Mouse (Mus musculus) retina, embryonic 14.5 days (tissue): ENCODE measurements around the gene Fbxw4.
A peak's percentile ranks its signal among the peaks of the same experiment; 100 is the strongest.
"Not testable (repeated sequence)": the region's sequence is repeated elsewhere in the genome, so short reads cannot be mapped to it uniquely, and the experiment has no call there.

Experiments used
- DNase-seq: peaks from one replicate; pipeline ENCODE4 v3.0.0-alpha.2; 2015; ENCODE audit warnings: low spot score

Fbxw4 gene

GRCm38 (mm10) chr19:45580235-45580634, 79.9 kb downstream of the Fbxw4 start:
- no peak for DNase-seq

DNA sequence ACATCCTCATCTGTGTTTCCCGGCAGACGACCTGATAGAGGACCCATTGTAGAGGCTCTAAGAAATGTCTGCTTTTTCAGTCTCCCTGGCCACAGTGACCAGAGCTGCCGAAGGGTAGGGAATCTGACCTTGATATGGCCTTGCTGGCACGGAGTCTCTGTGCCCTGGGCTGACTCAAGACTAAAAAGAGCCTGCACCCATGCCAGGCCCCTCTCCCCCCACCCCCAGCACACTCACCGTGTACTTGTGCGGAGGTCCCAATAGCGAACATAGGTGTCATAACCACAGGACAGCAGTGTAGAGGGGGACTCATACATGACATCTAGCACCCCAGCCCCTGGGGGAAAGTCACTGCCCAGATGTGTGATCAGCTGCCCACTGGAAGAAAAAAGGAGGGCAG, 80.7 kb downstream of the Fbxw4 start:
- no peak for DNase-seq

GRCm38 (mm10) chr19:45578976-45579375, 81.1 kb downstream of the Fbxw4 start:
- no peak for DNase-seq

DNA sequence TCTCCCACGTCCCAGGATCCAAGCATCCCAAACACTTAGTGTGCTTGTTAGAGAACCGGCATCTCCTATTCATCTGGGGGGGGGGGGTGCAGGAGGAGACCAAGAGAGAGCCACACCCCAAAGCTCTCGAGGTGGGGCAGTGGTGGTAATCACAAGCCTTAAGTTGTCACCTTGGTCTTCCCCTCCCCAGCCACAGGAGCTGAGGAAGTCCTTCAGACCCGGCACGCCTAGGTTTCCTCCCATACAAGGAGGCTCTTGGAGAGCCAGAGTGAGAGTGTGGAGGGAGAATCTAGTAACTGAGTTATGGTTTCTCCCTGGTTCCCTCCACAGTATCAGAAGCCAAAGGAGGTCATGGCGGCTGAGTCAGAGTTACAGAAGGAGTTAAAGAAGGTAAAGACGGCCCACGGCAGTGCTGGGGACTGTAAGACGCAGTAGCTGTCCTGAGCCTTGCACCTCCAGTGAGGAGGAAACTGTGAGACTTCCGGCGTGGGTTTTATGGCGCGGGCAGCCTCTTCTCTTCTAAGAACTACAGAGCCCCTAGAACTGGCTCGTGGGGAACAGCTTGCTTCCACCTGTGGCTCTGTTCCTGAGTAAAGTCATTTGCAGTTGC, 82.9 kb downstream of the Fbxw4 start:
- DNase-seq, result no peak

DNA sequence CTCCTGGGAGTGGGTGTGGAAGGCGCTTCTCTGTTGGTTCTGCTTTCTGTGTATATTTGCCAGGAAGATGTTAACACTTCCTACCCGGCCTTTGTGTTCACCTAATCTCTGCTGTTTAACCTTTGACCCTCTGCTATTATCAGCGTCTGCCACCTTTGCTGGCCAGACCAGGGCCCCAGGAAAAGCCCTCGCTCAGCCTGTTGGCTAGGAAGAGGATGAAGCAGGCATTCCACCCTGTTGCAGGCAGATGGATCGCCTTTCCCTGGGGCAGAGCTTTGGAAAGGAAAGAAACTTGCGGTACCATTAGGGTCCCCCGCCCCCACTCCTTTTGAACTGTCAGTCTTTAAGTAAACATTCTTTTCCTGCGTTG, 84.5 kb downstream of the Fbxw4 start:
- DNase-seq, result no peak

DNA sequence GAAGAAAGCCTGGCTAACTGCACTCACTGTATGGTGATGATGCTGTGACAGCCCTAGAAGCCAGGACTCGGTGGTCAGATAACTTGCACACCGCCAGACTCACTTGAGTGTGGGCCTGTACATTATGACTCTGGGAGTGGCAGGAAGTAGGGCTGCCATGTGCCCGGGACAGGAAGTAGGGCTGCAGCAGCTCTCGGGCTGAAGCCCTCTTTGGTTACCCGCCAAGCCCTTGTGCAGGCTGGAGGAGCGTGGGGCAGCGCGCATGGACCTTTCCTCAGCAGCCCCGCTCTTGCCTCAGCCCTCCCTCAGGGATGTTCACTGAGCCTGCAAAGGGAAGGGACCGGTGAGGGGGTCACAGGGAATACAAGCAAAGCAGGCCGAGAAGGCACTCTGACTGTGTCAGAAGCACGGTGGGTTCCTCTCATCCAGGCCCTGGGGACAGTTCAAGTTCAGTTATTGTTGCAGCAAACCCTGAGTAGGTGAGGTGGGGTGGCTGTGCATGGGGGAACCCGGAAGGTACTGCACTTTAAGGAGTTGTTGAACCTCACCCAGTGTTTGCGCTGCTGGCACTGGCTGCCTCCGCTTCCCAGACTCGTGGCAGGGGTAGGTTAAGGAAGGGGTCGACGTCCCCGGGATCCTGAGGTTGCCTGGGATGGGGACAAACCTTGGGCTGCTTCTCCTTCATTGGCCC, 85.0 kb downstream of the Fbxw4 start:
- no peak for DNase-seq

DNA sequence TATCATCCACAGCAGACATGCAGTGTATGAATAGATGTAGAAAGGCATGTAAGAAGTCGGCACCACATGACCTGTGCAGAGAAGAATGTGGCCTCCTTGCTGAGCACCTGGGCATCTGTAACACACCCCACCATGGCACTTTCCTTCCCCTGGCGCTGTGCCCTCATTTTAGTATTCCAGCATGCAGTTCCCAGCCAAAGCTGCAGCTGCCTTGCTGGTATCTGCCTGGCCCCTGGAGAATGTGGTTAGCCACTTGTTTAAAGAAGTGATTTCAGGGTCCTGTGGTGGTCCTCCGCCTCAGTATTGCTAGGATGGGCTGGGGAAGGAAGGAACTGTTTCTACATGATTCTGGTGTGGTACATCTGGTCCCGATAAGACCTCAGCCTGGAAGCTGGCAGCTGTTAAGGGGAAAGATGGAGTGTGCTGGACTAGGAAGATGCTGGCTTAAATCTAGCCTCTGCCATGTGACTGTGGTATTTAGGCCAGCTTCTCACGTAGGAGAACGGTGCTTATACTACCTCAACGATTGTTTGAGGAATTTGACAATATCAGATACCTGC, 85.7 kb downstream of the Fbxw4 start:
- DNase-seq, result no peak

DNA sequence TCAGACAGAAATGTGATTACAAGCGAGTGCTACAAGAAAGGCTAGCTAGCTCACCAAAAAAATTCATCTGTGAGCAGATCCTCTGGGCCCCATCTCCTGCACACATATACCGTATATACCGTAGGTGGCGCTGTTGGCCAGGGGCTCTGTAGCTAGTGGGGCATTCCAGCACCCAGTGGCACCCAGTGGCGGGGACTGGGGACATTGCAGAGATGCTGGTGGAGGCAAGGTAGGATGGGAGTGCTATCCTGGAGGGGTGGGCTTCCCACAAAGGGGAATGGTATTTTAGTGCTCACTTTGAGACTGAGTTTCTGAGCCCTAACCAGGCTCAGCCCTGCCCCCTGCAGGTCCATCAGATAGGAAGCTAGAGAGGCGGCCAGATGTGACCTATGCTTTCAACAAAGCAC, 86.2 kb downstream of the Fbxw4 start:
- peak; percentile 87 for DNase-seq

DNA sequence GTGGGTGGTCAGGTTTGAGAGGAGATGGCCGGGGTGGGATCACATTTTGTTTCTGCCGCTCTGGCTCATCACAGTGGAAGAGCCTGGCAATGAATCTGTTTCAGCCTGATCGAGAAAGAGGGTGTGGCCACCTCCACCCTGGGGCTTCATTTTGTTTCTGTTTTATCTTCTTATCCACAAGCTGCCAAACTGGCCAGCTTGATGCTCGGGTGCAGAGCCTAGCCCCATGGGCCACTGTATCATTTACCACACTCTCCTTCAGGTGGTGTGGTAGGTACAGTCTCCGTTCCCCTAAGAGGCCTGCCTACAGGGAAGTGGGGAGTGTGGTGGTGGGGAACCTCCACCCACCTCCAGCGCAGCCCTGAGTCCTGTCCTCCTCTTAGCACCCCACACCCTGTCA, 87.1 kb downstream of the Fbxw4 start:
- no peak for DNase-seq

- peak; percentile 30 for DNase-seq
These were observed 92.7 kb downstream of the Fbxw4 start for GRCm38 (mm10) chr19:45567367-45567766.

- no peak for DNase-seq
These were observed 94.0 kb downstream of the Fbxw4 start for GRCm38 (mm10) chr19:45565925-45566715.

DNA sequence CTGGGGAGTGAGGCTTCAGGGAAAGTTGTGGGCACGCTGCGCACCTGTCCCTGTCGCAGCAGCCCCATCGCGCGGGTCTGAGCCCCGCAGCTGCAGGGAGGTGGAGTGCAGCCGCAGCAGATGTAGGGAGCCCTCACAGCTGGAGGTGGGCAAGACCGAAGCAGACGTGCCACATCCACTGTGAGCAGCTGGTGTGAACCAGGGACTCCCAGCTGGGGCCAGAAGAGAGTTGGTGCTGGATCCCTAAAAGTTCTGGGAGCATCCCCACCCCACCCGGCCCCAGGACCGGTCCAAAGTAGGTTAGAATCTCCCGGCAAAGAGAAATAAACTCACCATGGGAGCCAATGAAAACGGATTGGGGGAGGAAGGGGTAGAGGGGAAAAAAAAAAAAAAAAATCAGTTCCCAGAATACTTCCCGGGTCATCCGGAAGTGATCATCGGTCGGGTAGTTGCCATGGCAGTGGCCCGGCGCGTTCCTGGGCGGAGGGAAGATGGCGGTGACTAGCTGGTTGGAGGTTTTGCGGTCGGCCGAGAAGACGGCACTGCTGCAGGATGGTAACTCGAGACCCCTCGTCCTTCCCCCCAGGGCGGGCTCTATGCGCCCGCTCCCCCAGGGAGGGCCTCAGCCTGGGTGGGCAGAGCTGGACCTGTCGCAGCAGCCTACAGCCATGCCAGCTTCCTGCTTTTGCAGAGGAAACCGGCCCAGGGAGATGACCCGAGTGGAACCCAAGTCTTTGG, 99.8 kb downstream of the Fbxw4 start, which contains the start of the genes Poll and Gm17018:
TSS of gene Poll (minus strand) at position 379 of the 738 bp plus-strand sequence.
TSS of gene Gm17018 (plus strand) at position 463 of the 738 bp plus-strand sequence.
- DNase-seq, result peak; percentile 90

DNA sequence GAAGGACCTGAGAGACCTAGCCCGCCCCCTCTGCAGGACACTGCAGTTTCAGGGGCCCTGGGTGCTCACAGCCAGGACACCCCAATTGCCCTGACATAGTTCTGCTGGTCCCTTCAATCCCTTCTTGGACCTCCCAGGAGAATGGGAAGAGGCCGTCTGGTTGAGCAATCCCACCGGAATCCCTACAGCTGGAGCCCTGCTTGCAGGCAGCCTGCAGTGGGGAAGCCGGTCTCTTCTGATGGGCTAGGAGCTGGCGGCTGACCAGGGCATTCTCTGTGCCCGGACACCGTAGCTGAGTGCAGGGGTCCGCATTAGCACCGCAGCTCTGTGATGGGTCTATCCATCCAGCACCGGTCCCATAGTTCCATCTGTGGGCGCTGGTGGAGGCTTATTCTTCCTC, 106.0 kb downstream of the Fbxw4 start:
- no peak for DNase-seq

- DNase-seq, result no peak
These were observed 107.9 kb downstream of the Fbxw4 start for GRCm38 (mm10) chr19:45552187-45552586.

- DNase-seq, result no peak
These were observed 110.2 kb downstream of the Fbxw4 start for GRCm38 (mm10) chr19:45549948-45550347.

DNA sequence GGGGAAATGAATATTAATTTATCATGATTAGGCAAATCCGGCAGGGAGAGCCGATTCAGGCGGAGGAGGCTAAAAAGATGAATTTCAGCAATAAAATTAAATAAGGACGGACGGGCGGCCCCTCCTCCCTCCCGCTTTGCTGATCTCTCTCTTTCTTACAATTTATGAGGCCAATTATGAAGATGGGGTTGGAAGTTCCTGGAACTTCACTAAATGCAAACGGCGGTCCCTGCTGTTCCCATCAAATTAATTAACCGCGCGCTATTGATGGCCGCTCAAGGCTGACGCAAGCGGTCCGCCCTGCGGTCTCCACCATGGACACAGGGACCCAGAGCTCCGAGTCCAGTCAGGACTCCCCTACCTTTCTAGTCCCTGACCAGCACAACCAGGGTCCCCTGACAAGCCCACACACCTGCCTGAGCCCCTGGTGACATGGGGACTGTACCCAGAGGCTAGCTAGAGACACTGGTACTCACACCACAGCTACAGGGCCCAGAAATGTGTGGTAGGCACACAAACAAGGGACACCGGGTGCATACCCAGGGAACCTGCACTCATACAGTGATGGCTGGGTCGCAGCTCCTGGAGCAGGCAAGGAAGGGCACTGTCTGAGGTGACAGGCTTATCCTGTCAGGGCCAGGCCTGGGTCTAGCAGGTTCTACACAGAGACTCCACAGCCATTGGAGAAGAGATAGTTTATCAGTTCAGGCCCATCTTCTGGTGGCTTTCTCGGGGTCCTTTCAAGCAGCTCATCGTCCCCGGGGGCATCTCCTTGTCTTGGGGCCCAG, 110.8 kb downstream of the Fbxw4 start:
- DNase-seq, result peak; percentile 60

GRCm38 (mm10) chr19:45548196-45548595, 111.9 kb downstream of the Fbxw4 start:
- not testable (repeated sequence) for DNase-seq

GRCm38 (mm10) chr19:45544925-45545321, 115.2 kb downstream of the Fbxw4 start:
- peak; percentile 93 for DNase-seq

DNA sequence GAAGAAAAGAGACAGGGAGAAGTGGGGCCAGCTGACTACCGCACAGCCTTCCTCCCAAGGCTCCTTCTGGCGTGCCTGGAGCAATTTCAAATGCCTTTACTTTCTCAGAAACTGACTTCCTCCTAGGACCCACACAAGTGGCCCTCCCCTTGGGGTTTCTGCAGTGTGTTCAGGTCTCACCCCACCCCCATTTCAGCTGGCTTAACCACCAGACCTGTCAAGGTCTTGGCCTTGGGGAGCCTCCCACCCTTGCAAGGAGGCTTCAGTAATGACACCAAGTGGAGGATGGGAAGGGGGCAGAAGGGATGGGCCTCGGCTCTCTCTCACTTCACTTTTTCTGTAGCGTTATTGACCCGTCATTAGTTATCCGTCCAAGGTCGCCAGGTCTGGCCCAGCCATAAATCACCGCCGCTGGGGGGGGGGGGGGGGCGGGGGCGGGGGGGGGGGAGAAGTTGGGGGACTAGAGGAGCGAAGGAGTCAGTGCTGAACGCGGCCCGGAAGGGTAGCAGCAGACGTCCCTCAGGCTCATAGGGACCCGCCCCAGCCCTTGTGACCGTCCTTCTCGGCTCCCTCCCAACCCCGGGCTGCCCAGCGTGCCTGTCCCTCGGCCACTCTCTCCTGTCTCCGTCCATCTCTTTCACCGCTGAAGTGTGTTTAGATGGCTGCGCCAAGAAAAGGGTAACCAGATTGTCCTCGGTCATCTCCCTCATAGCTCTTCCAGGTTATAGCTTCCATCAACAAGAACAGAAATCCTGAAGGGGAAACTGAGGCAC, 115.8 kb downstream of the Fbxw4 start:
- DNase-seq, result peak; percentile 19

- DNase-seq, result no peak
These were observed 118.1 kb downstream of the Fbxw4 start for GRCm38 (mm10) chr19:45542061-45542460.
